Mouse (Mus musculus) hindbrain, embryonic 11.5 days (tissue): ENCODE data around the gene Ccdc149. TPM values are rescaled to one million over a fixed set of nuclear protein-coding genes. Genes with fewer than 3 reads are reported as not detected.

Source experiments
- ATAC-seq: fragments of 200-750 bp; cut with Nextera tagmentation; 2 replicates; pipeline ENCODE4 v1.8.0; 2017; ENCODE audit warnings: mild to moderate bottlenecking, moderate TSS enrichment, moderate library complexity; ENCODE audit not compliant: low FRiP score
- DNase-seq: peaks from one replicate; pipeline ENCODE4 v3.0.0-alpha.2; 2015; ENCODE audit warnings: low spot score
- H3K27ac ChIP-seq: fragments of 300-500 bp; sonication (generic); 2 replicates; pipeline ENCODE4 v1.5.1; 2014; ENCODE audit warnings: mild to moderate bottlenecking, low read depth, low read length
- H3K27me3 ChIP-seq: fragments of 300-500 bp; sonication (generic); 2 replicates; pipeline ENCODE4 v1.6.1; 2014; ENCODE audit warnings: mild to moderate bottlenecking, low read length, moderate library complexity, mixed read lengths; ENCODE audit not compliant: control insufficient read depth, insufficient read depth
- H3K36me3 ChIP-seq: fragments of 300-500 bp; sonication (generic); 2 replicates; pipeline ENCODE4 v1.6.1; 2014; ENCODE audit warnings: mild to moderate bottlenecking, low read length, moderate library complexity, mixed read lengths; ENCODE audit not compliant: control insufficient read depth, insufficient read depth
- H3K4me1 ChIP-seq: fragments of 300-500 bp; sonication (generic); replicated peaks from 2 replicates; pipeline ENCODE4 v1.6.1; 2014; ENCODE audit warnings: low read length, mixed read lengths; ENCODE audit not compliant: control insufficient read depth, insufficient read depth
- H3K4me2 ChIP-seq: fragments of 300-500 bp; sonication (generic); replicated peaks from 2 replicates; pipeline ENCODE4 v1.6.1; 2014; ENCODE audit warnings: mild to moderate bottlenecking, low read depth, low read length
- H3K4me3 ChIP-seq: fragments of 300-500 bp; sonication (generic); 2 replicates; pipeline ENCODE4 v1.5.1; 2014; ENCODE audit warnings: low read depth, low read length
- H3K9ac ChIP-seq: fragments of 300-500 bp; sonication (generic); 2 replicates; pipeline ENCODE4 v1.6.1; 2014; ENCODE audit warnings: low read depth, low read length
- H3K9me3 ChIP-seq: fragments of 300-500 bp; sonication (generic); 2 replicates; pipeline ENCODE4 v1.6.1; 2016; ENCODE audit warnings: low read length; ENCODE audit not compliant: control insufficient read depth
- WGBS: fragments of 180-500 bp; shearing (Covaris S2); extraction: QIAGEN DNeasy Blood & Tissue Kit; methylation state at CpG from one replicate; pipeline ENCODE4 v1.1.7; 2014; 5-methylcytosine and 5-hydroxymethylcytosine counted together
- polyA plus RNA-seq: library from polyadenylated mRNA; unstranded; fragments of >200 nt; fragmentation: Nextera tagmentation; extraction: Ambion mirVana; gene quantifications from 2 replicates; pipeline ENCODE4 v1.2.1, GENCODE M21; 2014

Gene Ccdc149
- polyA plus RNA-seq, 1 experiment from 2014 or later: 3.4 TPM

DNA sequence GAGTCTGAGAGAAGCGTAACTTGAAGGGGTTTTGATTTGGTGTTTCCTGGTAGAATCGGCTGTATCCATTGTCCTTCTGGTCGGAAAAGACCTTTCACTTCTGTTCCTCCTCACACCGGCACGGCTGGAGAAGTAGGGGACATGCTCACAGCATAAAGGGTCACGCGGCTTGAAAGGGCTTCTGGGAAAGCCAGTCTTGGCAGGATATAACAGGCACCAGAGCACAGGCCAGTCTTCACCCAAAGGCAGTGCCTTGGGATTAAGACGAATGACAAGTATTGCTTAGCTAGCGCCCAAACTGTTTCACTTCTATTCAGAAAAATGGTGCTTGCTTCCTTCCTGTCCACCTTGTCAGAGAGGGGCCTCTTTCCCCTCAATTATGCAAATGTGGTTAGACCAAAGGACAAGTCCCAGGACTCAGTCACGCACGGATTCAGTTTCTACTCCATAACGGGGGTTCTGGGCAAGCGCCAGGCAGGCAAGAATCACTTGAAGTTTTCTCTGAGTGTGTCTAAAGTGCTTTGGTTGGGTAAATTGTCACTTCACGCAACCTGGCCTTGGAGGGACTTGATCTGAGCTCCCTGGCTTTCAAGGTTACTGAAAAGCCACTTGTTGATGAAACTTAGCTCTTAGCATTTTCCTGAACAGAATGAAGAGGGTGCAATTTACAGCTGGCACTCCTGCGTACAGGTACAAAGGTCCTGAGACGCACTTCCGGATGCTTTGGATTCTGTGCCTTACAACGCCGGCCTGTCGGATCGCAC, 110.9 kb downstream of the Ccdc149 start:
- no peak overlapping the region for H3K27ac ChIP-seq
- no peaks in the 10 kb centered on the region for H3K36me3 ChIP-seq
- H3K9me3 ChIP-seq: no peaks in the 10 kb centered on the region
- no peak overlapping the region for H3K9ac ChIP-seq
- WGBS: 67% methylated on average over 21 of the region's 21 CpGs
- H3K27me3 ChIP-seq: no peaks in the 10 kb centered on the region
- no peaks in the 10 kb centered on the region; the same call in 1 of the 2 replicates for H3K4me1 ChIP-seq
- DNase-seq (peak; percentile 33), ATAC-seq (peak; percentile 47; the same call in 1 of the 2 replicates)
- no peak overlapping the region for H3K4me2 ChIP-seq
- no peak overlapping the region for H3K4me3 ChIP-seq

DNA sequence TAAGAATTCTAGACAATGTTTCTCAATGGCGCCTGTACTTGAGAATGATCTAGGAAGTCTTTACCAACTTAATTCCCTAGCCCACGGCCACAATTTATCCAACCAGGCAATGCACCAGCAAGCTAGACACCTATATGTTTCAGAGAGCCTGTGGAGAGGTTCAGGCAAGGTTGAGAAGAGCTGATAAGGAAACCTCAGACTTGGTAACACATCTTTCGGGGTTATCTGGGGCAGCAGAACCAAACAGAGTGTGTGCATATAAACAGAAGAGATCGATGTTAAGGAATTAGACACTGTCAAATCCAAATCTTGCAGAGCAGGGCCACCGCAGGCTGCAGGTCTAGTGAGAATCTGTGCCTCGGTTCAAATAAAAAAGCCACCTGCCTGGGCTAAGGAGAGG, 113.2 kb downstream of the Ccdc149 start:
- ATAC-seq (no peak), DNase-seq (no peak)
- no peaks in the 10 kb centered on the region; the same call in 1 of the 2 replicates for H3K4me1 ChIP-seq
- H3K4me2 ChIP-seq: no peak overlapping the region
- WGBS: 89% methylated on average over 6 of the region's 6 CpGs
- no peaks in the 10 kb centered on the region for H3K9me3 ChIP-seq
- H3K4me3 ChIP-seq: no peak overlapping the region
- H3K27me3 ChIP-seq: no peaks in the 10 kb centered on the region
- H3K27ac ChIP-seq: no peak overlapping the region
- no peaks in the 10 kb centered on the region for H3K36me3 ChIP-seq
- H3K9ac ChIP-seq: no peak overlapping the region

DNA sequence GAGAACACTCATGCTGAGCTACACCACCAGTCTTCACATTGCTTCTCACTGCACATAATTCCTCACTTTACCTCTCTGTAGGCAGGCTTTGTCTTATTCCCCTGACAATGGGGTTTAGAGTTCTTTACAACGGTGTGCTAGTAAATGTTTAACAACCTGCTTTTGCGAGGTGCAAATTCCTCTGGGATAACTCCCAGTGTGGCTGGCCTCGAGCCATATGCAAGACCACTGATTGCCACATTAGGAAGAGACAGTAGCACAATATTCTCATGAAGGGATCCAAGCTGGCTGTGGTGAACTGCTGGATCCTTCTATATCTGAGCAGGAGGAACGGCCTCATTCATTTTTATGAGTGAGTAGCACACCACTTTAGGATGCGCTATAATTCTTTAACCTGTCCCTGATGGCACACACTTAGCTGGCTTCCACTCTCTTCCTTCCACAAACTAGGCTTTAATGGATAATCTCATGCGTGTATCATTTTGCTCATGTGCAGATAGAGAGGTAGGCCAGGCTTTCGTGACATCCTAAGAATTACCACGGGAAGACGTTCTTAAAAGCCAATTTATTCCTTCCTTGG, 114.1 kb downstream of the Ccdc149 start:
- ATAC-seq (no peak), DNase-seq (no peak)
- Histone ChIP-seq H3K27me3 (no peaks in the 10 kb centered on the region), H3K9ac (no peak overlapping the region), H3K4me3 (no peak overlapping the region), H3K9me3 (no peaks in the 10 kb centered on the region), H3K4me1 (no peaks in the 10 kb centered on the region; the same call in 1 of the 2 replicates), H3K36me3 (no peaks in the 10 kb centered on the region), H3K4me2 (no peak overlapping the region), H3K27ac (no peak overlapping the region)
- WGBS: 67% methylated on average over 9 of the region's 9 CpGs

DNA sequence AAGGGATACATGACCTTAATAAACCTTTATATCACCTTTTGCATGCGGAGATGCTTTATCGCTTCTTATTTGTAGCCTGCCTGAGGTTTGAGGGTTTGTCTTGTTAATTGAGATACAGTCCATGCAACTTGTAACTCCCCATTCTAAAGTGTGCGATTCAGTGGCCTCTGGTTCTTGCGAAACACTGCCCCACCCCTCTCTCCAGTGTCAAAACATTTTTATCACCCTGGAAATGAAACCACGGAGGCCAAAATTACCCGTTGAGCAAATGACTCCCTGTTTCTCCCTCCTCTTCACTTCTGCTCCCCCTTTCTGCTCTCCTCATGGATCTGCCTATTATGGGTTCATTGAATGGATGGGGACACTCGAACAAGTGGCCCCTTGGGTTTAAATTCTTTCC, 115.7 kb downstream of the Ccdc149 start:
- Histone ChIP-seq H3K27ac (no peak overlapping the region), H3K36me3 (no peaks in the 10 kb centered on the region), H3K4me3 (no peak overlapping the region), H3K9ac (no peak overlapping the region), H3K9me3 (no peaks in the 10 kb centered on the region), H3K27me3 (no peaks in the 10 kb centered on the region), H3K4me2 (no peak overlapping the region), H3K4me1 (no peaks in the 10 kb centered on the region; the same call in 1 of the 2 replicates)
- no peak for DNase-seq
- no peak for ATAC-seq
- whole genome bisulfite sequencing: 93% methylated on average over 7 of the region's 7 CpGs

DNA sequence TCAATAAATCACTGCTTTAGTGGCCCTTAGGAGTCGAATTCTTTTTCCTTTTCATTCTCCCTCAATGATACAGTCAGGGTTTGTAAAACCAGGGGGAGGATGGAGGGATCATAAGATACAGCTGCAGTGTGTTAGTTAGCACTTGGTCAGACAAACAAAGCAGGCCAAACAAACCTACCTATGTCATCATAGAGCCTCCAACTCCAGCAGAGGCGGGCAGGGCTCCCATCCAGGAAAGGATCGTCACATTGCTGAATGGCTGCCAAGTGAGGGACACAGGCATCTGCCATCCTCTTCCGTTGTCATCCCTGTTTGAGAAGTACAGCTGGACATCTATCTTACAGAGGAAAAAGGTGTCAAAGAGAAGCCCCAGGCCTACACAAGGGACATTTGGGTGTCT, 116.9 kb downstream of the Ccdc149 start:
- H3K36me3 ChIP-seq: no peaks in the 10 kb centered on the region
- H3K9ac ChIP-seq: no peak overlapping the region
- H3K27ac ChIP-seq: no peak overlapping the region
- no peak for ATAC-seq
- no peak for DNase-seq
- H3K4me3 ChIP-seq: no peak overlapping the region
- H3K4me1 ChIP-seq: no peaks in the 10 kb centered on the region
- no peak overlapping the region for H3K4me2 ChIP-seq
- no peaks in the 10 kb centered on the region for H3K9me3 ChIP-seq
- no peaks in the 10 kb centered on the region for H3K27me3 ChIP-seq
- 85% methylated on average over 4 of the region's 4 CpGs for WGBS

DNA sequence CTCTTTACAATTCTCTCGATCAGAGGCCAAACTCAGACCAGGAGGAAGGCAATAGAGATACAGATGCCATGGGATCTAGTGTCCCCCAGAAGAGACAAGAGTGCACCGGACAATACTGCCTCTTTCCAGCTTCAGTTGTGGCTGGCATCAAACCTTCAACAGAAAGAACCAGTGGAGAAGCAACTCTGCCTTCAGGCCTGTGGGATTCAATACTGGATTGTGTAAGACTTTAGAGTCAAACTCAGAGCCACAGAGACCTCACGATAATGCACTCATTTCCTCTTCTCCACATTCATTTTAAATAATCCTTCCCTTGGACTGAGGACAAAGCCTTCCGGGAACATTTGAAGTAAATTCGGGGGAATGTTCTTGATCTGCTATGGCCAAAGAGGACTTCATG, 118.6 kb downstream of the Ccdc149 start:
- no peak overlapping the region for H3K9ac ChIP-seq
- H3K36me3 ChIP-seq: no peaks in the 10 kb centered on the region
- no peaks in the 10 kb centered on the region for H3K9me3 ChIP-seq
- H3K27ac ChIP-seq: no peak overlapping the region
- WGBS: 92% methylated on average over 5 of the region's 5 CpGs
- no peaks in the 10 kb centered on the region for H3K27me3 ChIP-seq
- no peak overlapping the region for H3K4me2 ChIP-seq
- no peak for DNase-seq
- H3K4me1 ChIP-seq: no peaks in the 10 kb centered on the region
- no peak for ATAC-seq
- no peak overlapping the region for H3K4me3 ChIP-seq

DNA sequence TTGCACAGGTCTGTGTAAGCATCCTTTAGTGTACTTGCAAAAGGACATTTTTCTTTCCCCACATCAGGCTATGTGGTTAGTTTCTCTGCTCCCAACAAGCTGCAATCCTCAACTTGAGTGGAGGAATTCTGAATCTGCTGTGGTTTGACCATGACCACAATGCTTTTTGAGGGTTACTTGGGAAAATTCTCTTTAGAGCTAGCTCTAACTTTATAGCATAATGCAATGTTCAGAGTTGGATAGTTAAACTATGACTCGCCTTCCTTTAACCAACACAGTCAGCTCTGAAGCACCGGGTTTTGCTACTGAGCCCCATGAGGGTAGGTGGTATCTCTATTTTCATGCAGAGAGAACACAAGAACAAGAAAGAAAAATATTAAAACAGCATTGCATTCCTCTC, 119.8 kb downstream of the Ccdc149 start:
- WGBS: 88% methylated on average over 2 of the region's 2 CpGs
- no peak for ATAC-seq
- no peak overlapping the region for H3K9ac ChIP-seq

DNA sequence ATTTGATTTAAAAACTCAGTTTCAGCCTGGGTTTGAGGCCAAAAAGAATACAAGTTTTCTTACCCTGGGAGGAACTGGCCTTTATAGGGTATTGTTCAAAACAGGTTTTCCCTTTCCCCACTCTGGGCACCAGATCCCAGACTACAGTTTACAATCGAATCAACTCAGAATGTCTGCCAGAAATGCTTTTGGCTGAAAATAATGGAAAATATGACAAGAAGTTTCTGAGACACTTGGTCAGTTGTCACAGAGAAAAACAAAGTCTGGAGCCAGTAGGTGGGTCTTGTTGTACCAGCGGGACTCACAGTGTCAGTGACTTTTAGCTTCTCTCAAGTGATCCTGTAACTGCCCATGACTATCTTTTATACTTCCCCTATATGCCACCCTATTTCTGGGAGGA, 120.9 kb downstream of the Ccdc149 start:
- WGBS: 93% methylated on average over 2 of the region's 2 CpGs
- Histone ChIP-seq H3K36me3 (no peaks in the 10 kb centered on the region), H3K9ac (no peak overlapping the region), H3K27me3 (no peaks in the 10 kb centered on the region), H3K4me1 (no peaks in the 10 kb centered on the region), H3K27ac (no peak overlapping the region), H3K4me3 (no peak overlapping the region), H3K4me2 (no peak overlapping the region), H3K9me3 (no peaks in the 10 kb centered on the region)
- DNase-seq: no peak
- ATAC-seq: no peak

More for the DNA sequence above, 119.8 kb downstream of the Ccdc149 start:
- H3K27ac ChIP-seq: no peak overlapping the region
- H3K9me3 ChIP-seq: no peaks in the 10 kb centered on the region
- H3K4me3 ChIP-seq: no peak overlapping the region
- DNase-seq: no peak
- H3K36me3 ChIP-seq: no peaks in the 10 kb centered on the region
- H3K4me2 ChIP-seq: no peak overlapping the region
- no peaks in the 10 kb centered on the region for H3K4me1 ChIP-seq
- H3K27me3 ChIP-seq: no peaks in the 10 kb centered on the region

DNA sequence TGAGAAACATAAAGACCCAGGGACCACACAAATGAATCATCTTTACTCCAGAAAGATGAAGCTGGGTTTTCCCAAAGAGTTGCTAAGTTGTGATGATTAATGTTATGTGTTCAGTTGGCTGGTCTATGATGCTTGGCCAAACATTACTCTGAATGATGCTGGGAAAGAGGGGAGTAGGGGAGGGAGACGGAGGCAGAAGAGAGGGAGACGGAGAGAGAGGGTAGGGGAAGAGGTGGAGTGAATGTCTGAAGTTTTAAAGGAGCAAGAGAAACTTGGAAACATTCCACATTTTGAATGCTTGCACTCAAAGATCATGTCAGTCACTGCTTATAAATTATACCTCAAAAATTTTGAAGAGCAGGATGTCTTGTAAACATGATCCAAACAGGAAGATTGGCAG, 124.4 kb downstream of the Ccdc149 start:
- H3K9me3 ChIP-seq: no peaks in the 10 kb centered on the region
- no peak overlapping the region for H3K4me2 ChIP-seq
- WGBS: 85% methylated on average over 2 of the region's 2 CpGs
- no peaks in the 10 kb centered on the region for H3K36me3 ChIP-seq
- ATAC-seq (no peak), DNase-seq (no peak)
- H3K9ac ChIP-seq: no peak overlapping the region
- H3K27ac ChIP-seq: no peak overlapping the region
- no peaks in the 10 kb centered on the region for H3K27me3 ChIP-seq
- H3K4me3 ChIP-seq: no peak overlapping the region
- no peaks in the 10 kb centered on the region for H3K4me1 ChIP-seq
